Mouse (Mus musculus) MEL (cell line): ENCODE measurements around the gene Mcfd2. TPM values are rescaled to one million over a fixed set of nuclear protein-coding genes. Genes with fewer than 3 reads are reported as not detected.

ENCODE experiments used
- DNase-seq: peaks from one replicate; pipeline ENCODE4 v3.0.0; 2011; ENCODE audit warnings: low read depth, low spot score
- H3K27ac ChIP-seq: 2 replicates; pipeline ENCODE4 v1.5.1; 2012; ENCODE audit warnings: low read depth, mild to moderate bottlenecking, control low read depth, low read length, moderate library complexity; ENCODE audit not compliant: control insufficient read depth
- H3K27me3 ChIP-seq, 2 experiments: fragments of 150-350 bp in 1 of 2; sonication (generic) in 1 of 2; 2 replicates each; pipeline ENCODE4 v1.6.1; 2012; ENCODE audit warnings: low read length in 2 of 2, mild to moderate bottlenecking in 2 of 2, improper control_type of control experiment in 1 of 2, moderate library complexity in 1 of 2; ENCODE audit not compliant: insufficient read depth in 2 of 2, control insufficient read depth in 1 of 2
- H3K36me3 ChIP-seq, 2 experiments: 2 replicates each; pipeline ENCODE4 v1.6.1; 2012 to 2014; ENCODE audit warnings: low read length in 2 of 2, improper control_type of control experiment in 1 of 2, inconsistent platforms in 1 of 2, mild to moderate bottlenecking in 1 of 2; ENCODE audit not compliant: insufficient read depth in 2 of 2, control insufficient read depth in 1 of 2
- H3K4me1 ChIP-seq, 2 experiments: fragments of 150-350 bp in 1 of 2; sonication (generic) in 1 of 2; 2 replicates each; pipeline ENCODE4 v1.6.1; 2012; ENCODE audit warnings: low read length in 2 of 2, improper control_type of control experiment in 1 of 2, mild to moderate bottlenecking in 1 of 2; ENCODE audit not compliant: insufficient read depth in 2 of 2, control insufficient read depth in 1 of 2
- H3K4me3 ChIP-seq, 2 experiments: fragments of 150-350 bp in 1 of 2; sonication (generic) in 1 of 2; 2 replicates each; pipeline ENCODE4 v1.5.1; 2012; ENCODE audit warnings: low read depth in 2 of 2, low read length in 2 of 2, mild to moderate bottlenecking in 2 of 2, moderate library complexity in 2 of 2, control low read depth in 1 of 2, improper control_type of control experiment in 1 of 2; ENCODE audit not compliant: control insufficient read depth in 1 of 2, insufficient read depth in 1 of 2
- H3K79me2 ChIP-seq: 2 replicates; pipeline ENCODE4 v1.6.1; 2012; ENCODE audit warnings: mild to moderate bottlenecking, low read length, moderate library complexity; ENCODE audit not compliant: control insufficient read depth, poor library complexity, insufficient read depth
- H3K9ac ChIP-seq: 2 replicates; pipeline ENCODE4 v1.6.1; 2012; ENCODE audit warnings: low read depth, mild to moderate bottlenecking, control low read depth, low read length, moderate library complexity; ENCODE audit not compliant: control insufficient read depth, poor library complexity, severe bottlenecking
- H3K9me3 ChIP-seq: fragments of 150-350 bp; sonication (generic); replicated peaks from 2 replicates; pipeline ENCODE4 v1.6.1; 2012; ENCODE audit warnings: mild to moderate bottlenecking, low read length, improper control_type of control experiment, moderate library complexity; ENCODE audit not compliant: insufficient read depth
- CHD1 ChIP-seq: IDR thresholded peaks from 2 replicates; pipeline ENCODE4 v1.6.1; 2012; ENCODE audit warnings: low read depth, mild to moderate bottlenecking, inconsistent platforms, low read length, improper control_type of control experiment
- CHD2 ChIP-seq: IDR thresholded peaks from 2 replicates; pipeline ENCODE4 v1.6.1; 2011; ENCODE audit warnings: low read length, improper control_type of control experiment
- ELF1 ChIP-seq: IDR thresholded peaks from 2 replicates; pipeline ENCODE4 v1.6.1; 2014; ENCODE audit warnings: low read depth, mild to moderate bottlenecking, inconsistent platforms, low read length, improper control_type of control experiment, moderate library complexity
- ETS1 ChIP-seq: IDR thresholded peaks from 2 replicates; pipeline ENCODE4 v1.6.1; 2012; ENCODE audit warnings: low read depth, mild to moderate bottlenecking, inconsistent platforms, low read length, improper control_type of control experiment, moderate library complexity
- GATA1 ChIP-seq: IDR thresholded peaks from 2 replicates; pipeline ENCODE4 v1.6.1; 2011; ENCODE audit warnings: low read depth, low read length, improper control_type of control experiment
- HCFC1 ChIP-seq: IDR thresholded peaks from 2 replicates; pipeline ENCODE4 v1.6.1; 2012; ENCODE audit warnings: low read depth, mild to moderate bottlenecking, inconsistent platforms, low read length, improper control_type of control experiment, moderate library complexity
- MAFK ChIP-seq: IDR thresholded peaks from 2 replicates; pipeline ENCODE4 v1.6.1; 2011; ENCODE audit warnings: low read depth, mild to moderate bottlenecking, low read length, improper control_type of control experiment, borderline replicate concordance
- MAX ChIP-seq: IDR thresholded peaks from 2 replicates; pipeline ENCODE4 v1.6.1; 2011; ENCODE audit warnings: low read length, improper control_type of control experiment
- MAZ ChIP-seq: IDR thresholded peaks from 2 replicates; pipeline ENCODE4 v1.6.1; 2012; ENCODE audit warnings: low read depth, mild to moderate bottlenecking, inconsistent platforms, low read length, improper control_type of control experiment
- MXI1 ChIP-seq: IDR thresholded peaks from 2 replicates; pipeline ENCODE4 v1.6.1; 2011; ENCODE audit warnings: mild to moderate bottlenecking, low read depth, low read length, improper control_type of control experiment
- MYB ChIP-seq: IDR thresholded peaks from 2 replicates; pipeline ENCODE4 v1.6.1; 2011; ENCODE audit warnings: mild to moderate bottlenecking, low read depth, low read length, improper control_type of control experiment
- POLR2A ChIP-seq, 2 experiments: IDR thresholded peaks; 2 replicates each; pipeline ENCODE4 v1.6.1; 2011 to 2012; ENCODE audit warnings: low read length in 2 of 2, mild to moderate bottlenecking in 2 of 2, control low read depth in 1 of 2, improper control_type of control experiment in 1 of 2, low read depth in 1 of 2, moderate library complexity in 1 of 2; ENCODE audit not compliant: control insufficient read depth in 1 of 2, insufficient read depth in 1 of 2, poor library complexity in 1 of 2
- RAD21 ChIP-seq: IDR thresholded peaks from 2 replicates; pipeline ENCODE4 v1.6.1; 2011; ENCODE audit warnings: mild to moderate bottlenecking, low read depth, low read length, improper control_type of control experiment
- RCOR1 ChIP-seq: IDR thresholded peaks from 2 replicates; pipeline ENCODE4 v1.6.1; 2012; ENCODE audit warnings: low read depth, mild to moderate bottlenecking, inconsistent platforms, low read length, improper control_type of control experiment
- SIN3A ChIP-seq: IDR thresholded peaks from 2 replicates; pipeline ENCODE4 v1.6.1; 2012; ENCODE audit warnings: low read length, improper control_type of control experiment, inconsistent platforms
- USF1 ChIP-seq: IDR thresholded peaks from 2 replicates; pipeline ENCODE4 v1.6.1; 2014; ENCODE audit warnings: low read depth, mild to moderate bottlenecking, inconsistent platforms, low read length, improper control_type of control experiment, moderate library complexity
- ZNF384 ChIP-seq: IDR thresholded peaks from 2 replicates; pipeline ENCODE4 v1.6.1; 2012; ENCODE audit warnings: low read depth, mild to moderate bottlenecking, inconsistent platforms, low read length, improper control_type of control experiment
- polyA plus RNA-seq, 2 experiments: library from polyadenylated mRNA; stranded (reverse) in 1 of 2; unstranded in 1 of 2; fragments of >175 nt in 1 of 2; fragments of >200 nt in 1 of 2; gene quantifications; 2 replicates each; pipeline versions ENCODE4 v1.2.1 to v1.2.4; 2012; ENCODE audit warnings: low replicate concordance in 2 of 2, low read depth in 1 of 2; ENCODE audit not compliant: insufficient read length in 2 of 2, insufficient read depth in 1 of 2, missing spikeins in 1 of 2
- total RNA-seq: library from RNA; depleted of rRNA; stranded (reverse); fragments of 300-350 nt; gene quantifications from 2 replicates; pipeline ENCODE4 v1.2.3, GENCODE M21; 2012

Mcfd2 gene
- total and polyA plus RNA-seq, 3 experiments: 50.4 to 52.6 TPM; not detected in 1

DNA sequence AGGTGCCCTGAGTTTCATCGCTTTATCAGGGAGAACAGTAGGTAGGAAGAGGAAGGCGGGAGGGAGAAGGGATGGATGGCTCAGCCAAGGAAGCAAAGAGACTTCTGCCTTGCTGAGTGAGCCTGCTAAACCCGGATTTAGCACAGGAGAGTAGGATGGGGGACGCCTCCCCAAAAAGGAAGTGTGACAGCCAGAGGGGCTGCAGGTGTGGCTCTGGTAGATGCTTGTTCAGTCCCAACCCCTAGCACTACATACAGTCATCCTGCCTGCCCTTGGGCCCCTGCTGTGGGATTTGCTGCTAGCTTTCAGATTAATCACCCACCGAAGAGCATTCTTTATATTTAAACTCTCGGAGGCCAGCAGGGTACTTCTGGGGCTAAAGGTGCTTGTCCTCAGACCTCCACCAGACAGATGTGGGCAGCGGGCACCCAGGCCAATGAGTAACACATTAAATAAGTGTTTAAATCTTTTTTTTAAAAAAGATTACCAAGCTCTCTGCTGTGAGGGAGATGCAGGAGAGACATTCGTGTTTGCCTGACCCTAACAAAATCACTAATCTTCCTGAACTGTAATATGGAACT is 21.6 kb upstream of the Mcfd2 start:
- no peak for DNase-seq
- Histone ChIP-seq H3K27ac (no peak overlapping the region), H3K9ac (no peak overlapping the region), H3K27me3 (no peaks in the 10 kb centered on the region), H3K36me3 (no peaks in the 10 kb centered on the region; a peak in 1 of 4 replicates), H3K9me3 (no peaks in the 10 kb centered on the region), H3K4me1 (peaks cover 0 to 5% of the 10 kb centered on the region in 2 experiments; a peak in 1 of 4 replicates), H3K4me3 (no peak overlapping the region), H3K79me2 (peaks cover 12% of the 10 kb centered on the region)
- no peak for TF ChIP-seq CHD1
- TF ChIP-seq ELF1: no peak
- TF ChIP-seq HCFC1: no peak
- TF ChIP-seq MYB: no peak
- TF ChIP-seq ZNF384: no peak
- TF ChIP-seq ETS1: no peak
- TF ChIP-seq GATA1: no peak
- TF ChIP-seq MXI1: no peak
- no peak for TF ChIP-seq USF1
- no peak for TF ChIP-seq MAFK
- no peak for TF ChIP-seq RCOR1
- no peak for TF ChIP-seq CHD2

- Histone ChIP-seq H3K4me1 (peaks cover 0 to 5% of the 10 kb centered on the region in 2 experiments; a peak in 1 of 4 replicates), H3K27ac (no peak overlapping the region), H3K9ac (no peak overlapping the region), H3K79me2 (peaks cover 12% of the 10 kb centered on the region), H3K27me3 (no peaks in the 10 kb centered on the region), H3K9me3 (no peaks in the 10 kb centered on the region), H3K36me3 (no peaks in the 10 kb centered on the region; a peak in 1 of 4 replicates), H3K4me3 (no peak overlapping the region)
- no peak for DNase-seq
- TF ChIP-seq POLR2A (IDR thresholded peaks at IDR 0.05; ENCODE audit: control insufficient read depth in 1 of 2, insufficient read depth in 1 of 2, low read depth in 1 of 2, low read length in 2 of 2, poor library complexity in 1 of 2): no peak
- no peak for TF ChIP-seq MAZ
- TF ChIP-seq HCFC1: no peak
- TF ChIP-seq GATA1: no peak
- TF ChIP-seq MAX: no peak
- TF ChIP-seq RAD21: no peak
- no peak for TF ChIP-seq CHD1
- TF ChIP-seq SIN3A: no peak
These were observed 20.9 kb upstream of the Mcfd2 start for GRCm38 (mm10) chr17:87286481-87287143.
